Mouse (Mus musculus): ENCODE measurements around the gene Ifrd2.

- TF ChIP-seq CTCF (IDR thresholded peaks at IDR 0.05; ENCODE audit: extremely low read depth, insufficient read depth, insufficient read length, insufficient replicate concordance) (no peak), POLR2A (IDR thresholded peaks at IDR 0.05; ENCODE audit: low read depth, low read length) (no peak)
Measured at GRCm38 (mm10) chr9:107637070-107637469, 49.6 kb downstream of the Ifrd2 start.
